Mouse (Mus musculus): ENCODE results near the gene Actg1. TPM values are rescaled to one million over a fixed set of nuclear protein-coding genes. Genes with fewer than 3 reads are reported as not detected.

The Actg1 gene
- polyA plus RNA-seq, 1 experiment from 2014 or later: 2,251 TPM

GRCm38 (mm10) chr11:120308441-120309320, 39.7 kb downstream of the Actg1 start:
- no peak for ATAC-seq (replicated peaks; ENCODE audit: low FRiP score, low read depth)

GRCm38 (mm10) chr11:120307566-120308430, 40.5 kb downstream of the Actg1 start:
- Histone ChIP-seq H3K27me3 (ENCODE audit: insufficient read depth, low read length) (no peaks in the 10 kb centered on the region), H3K27ac (no peak overlapping the region), H3K4me3 (replicated peaks; ENCODE audit: low read depth, low read length) (no peak overlapping the region), H3K9me3 (replicated peaks; ENCODE audit: low read length) (no peaks in the 10 kb centered on the region), H3K4me2 (ENCODE audit: low read length) (no peak overlapping the region), H3K4me1 (replicated peaks; ENCODE audit: insufficient read depth, low read length) (peaks cover 37% of the 10 kb centered on the region), H3K36me3 (ENCODE audit: insufficient read depth, low read length) (no peaks in the 10 kb centered on the region), H3K9ac (ENCODE audit: low read depth, low read length) (no peak overlapping the region)
- TF ChIP-seq CTCF (IDR thresholded peaks at IDR 0.05; ENCODE audit: low read depth): peak; percentile 93
- DNase-seq (ENCODE audit: low spot score) (peak; percentile 96), ATAC-seq (replicated peaks; ENCODE audit: low FRiP score, low read depth) (no peak)
- 5% methylated on average over 19 of the region's 19 CpGs for WGBS

More at GRCm38 (mm10) chr11:120308441-120309320, 39.7 kb downstream of the Actg1 start:
- no peak for DNase-seq (ENCODE audit: low spot score)
- Histone ChIP-seq H3K4me3 (replicated peaks; ENCODE audit: low read depth, low read length) (no peak overlapping the region), H3K4me2 (ENCODE audit: low read length) (no peak overlapping the region), H3K4me1 (replicated peaks; ENCODE audit: insufficient read depth, low read length) (peaks cover 36% of the 10 kb centered on the region), H3K9ac (ENCODE audit: low read depth, low read length) (no peak overlapping the region), H3K27ac (no peak overlapping the region), H3K9me3 (replicated peaks; ENCODE audit: low read length) (no peaks in the 10 kb centered on the region), H3K36me3 (ENCODE audit: insufficient read depth, low read length) (no peaks in the 10 kb centered on the region), H3K27me3 (ENCODE audit: insufficient read depth, low read length) (no peaks in the 10 kb centered on the region)
- WGBS: 38% methylated on average over 15 of the region's 15 CpGs
- no peak for TF ChIP-seq CTCF (IDR thresholded peaks at IDR 0.05; ENCODE audit: low read depth)

- H3K4me3 ChIP-seq (replicated peaks; ENCODE audit: low read depth, low read length): no peak overlapping the region
- no peak overlapping the region for H3K27ac ChIP-seq
- no peak overlapping the region for H3K9ac ChIP-seq (ENCODE audit: low read depth, low read length)
- ATAC-seq (replicated peaks; ENCODE audit: low FRiP score, low read depth) (no peak), DNase-seq (ENCODE audit: low spot score) (peak; percentile 44)
- peaks cover 37% of the 10 kb centered on the region for H3K4me1 ChIP-seq (replicated peaks; ENCODE audit: insufficient read depth, low read length)
- no peaks in the 10 kb centered on the region for H3K36me3 ChIP-seq (ENCODE audit: insufficient read depth, low read length)
- TF ChIP-seq CTCF (IDR thresholded peaks at IDR 0.05; ENCODE audit: low read depth): no peak
- H3K27me3 ChIP-seq (ENCODE audit: insufficient read depth, low read length): no peaks in the 10 kb centered on the region
- no peak overlapping the region for H3K4me2 ChIP-seq (ENCODE audit: low read length)
- 15% methylated on average over 5 of the region's 5 CpGs for WGBS
- H3K9me3 ChIP-seq (replicated peaks; ENCODE audit: low read length): no peaks in the 10 kb centered on the region
Measured at GRCm38 (mm10) chr11:120307132-120307413, 41.3 kb downstream of the Actg1 start.

- WGBS: 48% methylated on average over 12 of the region's 12 CpGs
- H3K4me3 ChIP-seq (replicated peaks; ENCODE audit: low read depth, low read length): no peak overlapping the region
- no peak for DNase-seq (ENCODE audit: low spot score)
- no peak overlapping the region; the same call in 1 of the 2 replicates for H3K27ac ChIP-seq
- no peaks in the 10 kb centered on the region for H3K36me3 ChIP-seq (ENCODE audit: insufficient read depth, low read length)
- H3K9me3 ChIP-seq (replicated peaks; ENCODE audit: low read length): no peaks in the 10 kb centered on the region
- no peak for ATAC-seq (replicated peaks; ENCODE audit: low FRiP score, low read depth)
- no peak overlapping the region for H3K4me2 ChIP-seq (ENCODE audit: low read length)
- no peaks in the 10 kb centered on the region for H3K27me3 ChIP-seq (ENCODE audit: insufficient read depth, low read length)
- no peak for TF ChIP-seq CTCF (IDR thresholded peaks at IDR 0.05; ENCODE audit: low read depth)
- peaks cover 33% of the 10 kb centered on the region for H3K4me1 ChIP-seq (replicated peaks; ENCODE audit: insufficient read depth, low read length)
- H3K9ac ChIP-seq (ENCODE audit: low read depth, low read length): no peak overlapping the region
Measured at GRCm38 (mm10) chr11:120306366-120307131, 41.8 kb downstream of the Actg1 start.

- Histone ChIP-seq H3K27ac (peak overlapping the region; percentile 79), H3K4me2 (ENCODE audit: low read length) (peak overlapping the region; percentile 80), H3K36me3 (ENCODE audit: insufficient read depth, low read length) (no peaks in the 10 kb centered on the region), H3K9ac (ENCODE audit: low read depth, low read length) (peak overlapping the region; percentile 46; the same call in 1 of the 2 replicates), H3K4me1 (replicated peaks; ENCODE audit: insufficient read depth, low read length) (peaks cover 28% of the 10 kb centered on the region), H3K4me3 (replicated peaks; ENCODE audit: low read depth, low read length) (peak overlapping the region; percentile 35), H3K27me3 (ENCODE audit: insufficient read depth, low read length) (no peaks in the 10 kb centered on the region), H3K9me3 (replicated peaks; ENCODE audit: low read length) (no peaks in the 10 kb centered on the region)
- no peak for ATAC-seq (replicated peaks; ENCODE audit: low FRiP score, low read depth)
- WGBS: 23% methylated on average over 15 of the region's 15 CpGs
- no peak for DNase-seq (ENCODE audit: low spot score)
- no peak for TF ChIP-seq CTCF (IDR thresholded peaks at IDR 0.05; ENCODE audit: low read depth)
Measured at GRCm38 (mm10) chr11:120305535-120306365, 42.6 kb downstream of the Actg1 start.
